Mouse (Mus musculus) small intestine, adult 2 months (tissue): Measurements from ENCODE around the gene Cfap43. TPM values are rescaled to one million over a fixed set of nuclear protein-coding genes. Genes with fewer than 3 reads are reported as not detected.

Experiments
- H3K27ac ChIP-seq: fragments of 200-500 bp; 2 replicates; pipeline ENCODE4 v1.5.1; 2012; ENCODE audit warnings: low read depth, low read length, control low read depth, inconsistent platforms; ENCODE audit not compliant: insufficient read depth
- H3K27me3 ChIP-seq: fragments of 200-500 bp; 2 replicates; pipeline ENCODE4 v1.6.1; 2012; ENCODE audit warnings: mild to moderate bottlenecking, moderate library complexity, low read length, inconsistent platforms; ENCODE audit not compliant: control insufficient read depth, insufficient read depth
- H3K36me3 ChIP-seq: fragments of 200-500 bp; 2 replicates; pipeline ENCODE4 v1.6.1; 2012; ENCODE audit warnings: mild to moderate bottlenecking, low read length, control low read depth, inconsistent platforms; ENCODE audit not compliant: control insufficient read depth, insufficient read depth
- H3K4me1 ChIP-seq: fragments of 200-500 bp; 2 replicates; pipeline ENCODE4 v1.6.1; 2012; ENCODE audit warnings: low read length, inconsistent platforms, mixed read lengths; ENCODE audit not compliant: control insufficient read depth, insufficient read depth, insufficient read length
- H3K4me3 ChIP-seq: fragments of 200-500 bp; 2 replicates; pipeline ENCODE4 v1.5.1; 2012; ENCODE audit warnings: low read depth, mild to moderate bottlenecking, control low read depth, inconsistent platforms, low read length, moderate library complexity
- CTCF ChIP-seq: fragments of 200-500 bp; IDR thresholded peaks from 2 replicates; pipeline ENCODE4 v1.5.1; 2012; ENCODE audit warnings: low read depth, mild to moderate bottlenecking, control low read depth, inconsistent platforms, low read length, moderate library complexity, mixed read lengths; ENCODE audit not compliant: insufficient replicate concordance, insufficient read length; ENCODE audit errors: extremely low read depth
- POLR2A ChIP-seq: fragments of 200-500 bp; IDR thresholded peaks from 2 replicates; pipeline ENCODE4 v1.6.1; 2012; ENCODE audit warnings: low read depth, mild to moderate bottlenecking, control low read depth, inconsistent platforms, low read length, moderate library complexity
- WGBS: fragments of 180-500 bp; shearing (Covaris S2); methylation state at CpG from one replicate; pipeline ENCODE4 v1.1.7; 2018; 5-methylcytosine and 5-hydroxymethylcytosine counted together
- polyA plus RNA-seq: library from polyadenylated mRNA; depleted of rRNA; stranded (reverse); fragments of >200 nt; gene quantifications from 2 replicates; pipeline ENCODE4 v1.2.3, GENCODE M21; 2012; rRNA removed

Cfap43 gene
- polyA plus RNA-seq, 1 experiment, result not detected

DNA sequence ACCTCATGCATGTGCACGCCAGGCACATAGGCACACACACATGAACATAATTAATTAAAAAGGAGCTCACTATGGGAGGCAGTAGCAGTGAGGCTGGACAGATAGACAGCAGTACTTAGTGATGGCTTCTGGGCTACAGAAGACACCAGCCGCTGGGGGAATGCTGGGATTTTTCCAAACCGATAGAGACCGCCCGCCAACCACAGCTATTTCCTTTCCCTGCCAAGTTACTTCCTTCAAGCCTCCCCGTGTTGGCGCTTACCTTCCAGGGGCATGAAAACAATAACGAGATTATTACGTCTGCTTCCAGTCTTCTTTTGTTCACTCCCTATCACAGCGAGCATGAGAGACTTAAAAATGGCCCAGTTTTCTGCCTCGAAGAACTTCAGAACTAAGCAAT, 222.0 kb downstream of the Cfap43 start:
- Histone ChIP-seq H3K36me3 (no peaks in the 10 kb centered on the region), H3K27ac (no peak overlapping the region), H3K27me3 (no peaks in the 10 kb centered on the region), H3K4me3 (no peak overlapping the region), H3K4me1 (no peaks in the 10 kb centered on the region)
- WGBS, result 88% methylated on average over 11 of the region's 11 CpGs
- TF ChIP-seq POLR2A, result no peak
- no peak for TF ChIP-seq CTCF

DNA sequence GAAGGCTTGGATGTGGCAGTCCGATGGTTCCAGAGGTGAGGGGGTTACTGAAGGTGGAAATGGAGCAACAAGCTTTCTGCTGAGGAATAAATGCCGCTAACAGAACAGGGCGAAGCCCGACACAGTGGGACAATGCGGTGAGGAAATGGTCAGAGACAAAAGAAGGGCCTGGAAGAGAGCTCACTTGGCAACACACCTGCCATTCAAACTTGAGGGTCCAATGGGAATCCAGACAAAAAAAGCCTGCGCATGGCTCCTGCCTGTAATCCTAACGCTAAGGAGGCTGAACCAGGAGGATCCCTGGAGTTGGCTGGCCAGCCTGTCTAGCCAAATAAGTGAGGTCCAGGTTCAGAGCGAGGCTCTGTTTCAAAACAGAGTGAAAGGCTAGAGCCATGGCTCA, 222.7 kb downstream of the Cfap43 start:
- Histone ChIP-seq H3K27ac (no peak overlapping the region), H3K4me1 (no peaks in the 10 kb centered on the region), H3K4me3 (no peak overlapping the region), H3K27me3 (peaks cover 2% of the 10 kb centered on the region; the same call in 1 of the 2 replicates), H3K36me3 (no peaks in the 10 kb centered on the region)
- TF ChIP-seq POLR2A (no peak), CTCF (no peak)
- WGBS, result 93% methylated on average over 8 of the region's 8 CpGs

GRCm38 (mm10) chr19:47695725-47696124, 223.4 kb downstream of the Cfap43 start:
- Histone ChIP-seq H3K27me3 (peaks cover 2% of the 10 kb centered on the region; the same call in 1 of the 2 replicates), H3K36me3 (no peaks in the 10 kb centered on the region), H3K4me1 (no peaks in the 10 kb centered on the region), H3K4me3 (no peak overlapping the region), H3K27ac (no peak overlapping the region)
- TF ChIP-seq CTCF, result no peak
- TF ChIP-seq POLR2A, result no peak
- 79% methylated on average over 6 of the region's 6 CpGs for WGBS

- 54% methylated on average over 6 of the region's 6 CpGs for WGBS
- no peak within 1 kb of the TSS for H3K27ac ChIP-seq
- no peak for TF ChIP-seq CTCF
- TF ChIP-seq POLR2A, result no peak
- H3K4me1 ChIP-seq, result no peaks in the 10 kb centered on the region
- H3K4me3 ChIP-seq, result no peak within 1 kb of the TSS
- H3K36me3 ChIP-seq, result no peaks in the 10 kb centered on the region
- peaks cover 2% of the 10 kb centered on the region; the same call in 1 of the 2 replicates for H3K27me3 ChIP-seq
Measured at GRCm38 (mm10) chr19:47691994-47692393, 227.1 kb downstream of the Cfap43 start, which contains the start of gene Col17a1. Col17a1 (minus strand) TSS chr19:47692094.

GRCm38 (mm10) chr19:47689592-47689991, 229.5 kb downstream of the Cfap43 start:
- TF ChIP-seq CTCF, result no peak
- no peak for TF ChIP-seq POLR2A
- Histone ChIP-seq H3K27ac (no peak overlapping the region), H3K4me3 (no peak overlapping the region), H3K4me1 (no peaks in the 10 kb centered on the region), H3K36me3 (no peaks in the 10 kb centered on the region), H3K27me3 (peaks cover 2% of the 10 kb centered on the region; the same call in 1 of the 2 replicates)
- 45% methylated on average over 7 of the region's 7 CpGs for WGBS

Other genes with a start within 250 kb of the Cfap43 start
- gene Col17a1, start 227.2 kb downstream of the Cfap43 start, polyA plus RNA-seq, result 0.18 and 0.35 TPM in 2 replicates
- 8.3 and 15.7 TPM in 2 replicates for gene Sfr1, start 187.6 kb downstream of the Cfap43 start, polyA plus RNA-seq
- gene Gsto1, start 64.3 kb downstream of the Cfap43 start, polyA plus RNA-seq, result 242 and 363 TPM in 2 replicates
- gene Gsto2, start 53.8 kb downstream of the Cfap43 start, polyA plus RNA-seq, result 0.14 TPM in 1 of 2 replicates, not detected in the other
- gene Itprip, start within 50 bp of the Cfap43 start, polyA plus RNA-seq, result 2.4 and 3.2 TPM in 2 replicates
- not detected in 2 replicates for gene Cfap58, start 18.4 kb upstream of the Cfap43 start, polyA plus RNA-seq